Mouse (Mus musculus): ENCODE measurements around the gene Zfp950.
"Not testable (repeated sequence)": the region's sequence is repeated elsewhere in the genome, so short reads cannot be mapped to it uniquely, and the experiment has no call there.

Zfp950 gene

GRCm38 (mm10) chr19:61140342-61141206 lies at the start of gene Zfp950:
Gene Zfp950 (minus strand): TSS chr19:61140840.
- DNase-seq = peak; percentile 80 to 82

GRCm38 (mm10) chr19:61183590-61183989 lies 43.0 kb upstream of the Zfp950 start, which contains the start of gene Gm6020:
Gene Gm6020 (plus strand): TSS chr19:61183890.
- DNase-seq = not testable (repeated sequence)

- peak; percentile 5 to 7 for DNase-seq
Measured at GRCm38 (mm10) chr19:61175756-61176324, 35.2 kb upstream of the Zfp950 start, which contains the start of gene Gm7102. Gene Gm7102 (minus strand): TSS chr19:61176309.

GRCm38 (mm10) chr19:61151701-61152420 lies 11.2 kb upstream of the Zfp950 start:
- DNase-seq = peak; percentile 5 to 6

- peak; percentile 27 to 29 for DNase-seq
Measured at GRCm38 (mm10) chr19:61151372-61151700, 10.7 kb upstream of the Zfp950 start.

- DNase-seq = no peak
Measured at GRCm38 (mm10) chr19:61141299-61141698, 659 bp upstream of the Zfp950 start.

GRCm38 (mm10) chr19:61138655-61139054 lies 2.0 kb downstream of the Zfp950 start:
- DNase-seq = no peak

- no peak for DNase-seq
Measured at GRCm38 (mm10) chr19:61131096-61131495, 9.5 kb downstream of the Zfp950 start.

- DNase-seq = no peak
Measured at GRCm38 (mm10) chr19:61110184-61110583, 30.5 kb downstream of the Zfp950 start.

GRCm38 (mm10) chr19:61097764-61098163 lies 42.9 kb downstream of the Zfp950 start:
- DNase-seq = no peak

GRCm38 (mm10) chr19:61096776-61097175 lies 43.9 kb downstream of the Zfp950 start:
- no peak for DNase-seq

GRCm38 (mm10) chr19:61090541-61090940 lies 50.1 kb downstream of the Zfp950 start:
- DNase-seq = no peak

GRCm38 (mm10) chr19:61089001-61089400 lies 51.6 kb downstream of the Zfp950 start:
- DNase-seq = no peak

GRCm38 (mm10) chr19:61087781-61088180 lies 52.9 kb downstream of the Zfp950 start:
- DNase-seq = no peak

GRCm38 (mm10) chr19:61085217-61085616 lies 55.4 kb downstream of the Zfp950 start:
- no peak for DNase-seq

- DNase-seq = peak; percentile 92 to 94
Measured at GRCm38 (mm10) chr19:61084149-61084940, 56.3 kb downstream of the Zfp950 start.

- no peak for DNase-seq
Measured at GRCm38 (mm10) chr19:61083006-61083405, 57.6 kb downstream of the Zfp950 start.

- no peak for DNase-seq
Measured at GRCm38 (mm10) chr19:61080251-61080749, 60.3 kb downstream of the Zfp950 start.

- no peak for DNase-seq
Measured at GRCm38 (mm10) chr19:61078622-61079021, 62.0 kb downstream of the Zfp950 start.

- peak in 1 of 2 experiments; percentile 23 for DNase-seq
Measured at GRCm38 (mm10) chr19:61065011-61065410, 75.6 kb downstream of the Zfp950 start.

GRCm38 (mm10) chr19:61064386-61064785 lies 76.3 kb downstream of the Zfp950 start:
- DNase-seq = peak in 1 of 2 experiments; percentile 55

- no peak for DNase-seq
Measured at GRCm38 (mm10) chr19:61057581-61057980, 83.1 kb downstream of the Zfp950 start.

All from cerebellum, postnatal 25 days (tissue).